Mouse (Mus musculus) G1E-ER4 (cell line): ENCODE results near the gene Ube2d2b. TPM values are rescaled to one million over a fixed set of nuclear protein-coding genes. Genes with fewer than 3 reads are reported as not detected.

ENCODE experiments used
- GATA1 ChIP-seq: IDR thresholded peaks from one replicate; pipeline ENCODE4 v1.8.0; 2012; ENCODE audit warnings: low read length, inconsistent platforms
- polyA plus RNA-seq: library from polyadenylated mRNA; stranded (reverse); fragments of >175 nt; gene quantifications from 2 replicates; pipeline ENCODE4 v1.2.3, GENCODE M21; 2012

Ube2d2b gene
- polyA plus RNA-seq, 1 experiment = not detected

DNA sequence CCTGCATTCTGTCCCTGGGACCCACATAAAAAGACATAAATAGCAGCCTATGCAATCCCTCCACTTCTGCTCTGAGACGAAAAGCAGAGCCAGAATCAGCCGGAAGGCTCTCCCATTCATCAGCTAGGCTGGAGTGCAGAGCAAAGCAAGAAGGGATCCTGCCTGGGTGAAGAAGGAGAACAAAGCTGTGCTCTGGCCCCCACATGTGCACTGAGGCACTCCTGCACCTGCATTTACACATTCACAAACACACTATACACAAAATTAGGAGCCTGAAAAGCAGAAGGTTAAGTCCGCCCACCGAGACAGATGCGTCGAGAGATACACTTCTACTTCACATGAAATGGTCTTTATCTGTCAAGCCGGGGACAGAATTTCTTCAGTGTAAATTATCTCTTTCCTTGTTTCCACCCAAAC is 44.0 kb downstream of the Ube2d2b start:
- TF ChIP-seq GATA1 = peak; percentile 2

DNA sequence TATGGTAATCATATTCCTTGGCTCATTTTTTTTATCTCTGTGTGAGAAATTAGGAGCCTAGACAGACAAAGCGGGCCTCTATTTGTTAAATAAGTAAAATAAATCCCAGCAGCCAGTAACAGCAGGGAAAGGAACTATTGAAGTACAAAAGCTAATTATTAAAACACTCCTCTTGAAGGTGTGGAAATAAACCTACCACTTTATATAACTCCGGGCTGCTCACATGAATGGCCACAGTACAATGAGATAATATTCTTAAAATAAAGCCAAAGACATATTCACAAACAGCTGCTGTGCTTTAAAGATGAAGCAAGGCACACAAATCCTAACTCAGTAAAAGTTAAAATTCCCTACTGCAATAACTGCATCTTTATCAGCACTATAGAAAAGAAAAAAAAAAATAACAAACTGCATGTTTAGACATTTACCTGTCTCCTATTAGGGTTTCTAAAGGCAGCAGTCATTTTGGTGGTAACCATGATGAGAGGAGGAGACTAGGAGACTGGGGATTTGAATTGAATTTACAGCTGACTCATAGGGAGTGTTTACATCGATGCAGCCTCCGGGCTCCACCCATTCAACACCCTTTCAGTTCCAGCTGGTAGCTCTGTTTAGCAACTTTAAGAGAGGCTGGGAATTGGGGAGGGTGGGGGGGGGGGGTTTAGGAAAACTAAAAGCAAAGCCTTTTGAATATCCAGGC is 44.8 kb downstream of the Ube2d2b start, which contains the start of gene Evi5:
Gene Evi5, minus strand, starts transcription at position 547 of the 700 bp plus-strand sequence.
- no peak for TF ChIP-seq GATA1

DNA sequence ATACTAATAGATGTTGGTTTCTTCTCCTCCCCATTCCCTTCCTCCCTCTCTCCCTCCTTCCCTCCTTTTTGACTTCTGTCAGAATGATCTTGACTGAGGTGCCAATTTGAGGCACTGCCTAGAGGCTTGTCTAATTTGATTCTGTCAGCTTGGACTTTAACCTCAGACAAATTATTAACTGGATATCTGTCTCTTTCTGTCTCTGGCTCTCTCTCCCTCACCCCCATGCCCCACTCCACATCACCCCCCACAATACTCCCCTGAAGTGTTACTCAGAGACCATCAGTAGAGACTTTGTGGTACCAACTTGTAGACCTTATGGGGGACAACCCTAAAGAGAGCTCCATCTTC is 45.3 kb downstream of the Ube2d2b start:
- TF ChIP-seq GATA1 = no peak

DNA sequence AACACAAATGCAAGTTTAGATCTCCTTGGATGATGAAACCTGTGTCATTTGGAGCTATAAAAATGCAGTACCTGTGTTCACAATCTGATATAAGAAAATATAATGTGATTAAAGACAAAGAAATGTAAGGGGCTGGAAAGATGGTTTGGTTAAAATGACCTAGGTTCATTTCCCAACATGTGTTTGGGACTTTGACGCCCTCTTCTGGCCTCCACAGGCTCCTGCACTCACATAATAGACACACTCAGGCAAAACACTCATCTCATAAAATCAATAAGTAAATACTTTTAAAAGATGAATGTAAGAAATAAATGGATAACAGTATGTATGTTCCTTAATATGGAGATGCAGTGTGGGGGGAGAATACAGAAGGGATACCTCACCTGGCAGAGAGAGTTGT is 47.2 kb downstream of the Ube2d2b start:
- no peak for TF ChIP-seq GATA1

DNA sequence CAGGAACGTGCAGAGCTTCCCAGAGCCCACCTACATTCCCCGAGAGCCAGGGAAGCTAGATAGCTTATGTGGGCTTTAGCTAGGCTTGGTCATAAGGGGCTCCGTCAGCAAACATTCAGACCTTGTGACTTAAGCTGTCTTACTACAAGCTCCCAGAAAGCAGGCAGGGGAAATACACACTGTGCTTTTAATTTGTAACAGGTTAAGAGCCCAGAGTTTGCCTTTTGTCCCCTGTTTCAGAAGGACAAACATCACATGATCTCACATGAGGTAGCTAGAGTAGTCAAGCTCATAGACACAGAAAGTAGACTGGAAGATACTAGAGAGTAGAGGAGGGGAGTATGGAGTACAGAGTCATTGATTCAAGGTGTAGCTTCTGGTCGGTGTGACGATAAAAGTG is 50.8 kb downstream of the Ube2d2b start:
- no peak for TF ChIP-seq GATA1

Other genes starting within 250 kb of the Ube2d2b start
- 1.8 and 8.8 TPM in 2 replicates for gene Rpap2, start 232.7 kb upstream of the Ube2d2b start, polyA plus RNA-seq
- gene Glmn, start 232.2 kb upstream of the Ube2d2b start, polyA plus RNA-seq = 0.92 and 1.6 TPM in 2 replicates
- gene Gfi1, start 104.1 kb upstream of the Ube2d2b start, polyA plus RNA-seq = 0.03 and 0.32 TPM in 2 replicates
- 7.2 and 8.3 TPM in 2 replicates for gene Evi5, start 45.0 kb downstream of the Ube2d2b start, polyA plus RNA-seq
- gene Rpl5, start 70.4 kb downstream of the Ube2d2b start, polyA plus RNA-seq = 36.6 and 48.2 TPM in 2 replicates
- gene Fam69a, start 157.0 kb downstream of the Ube2d2b start, polyA plus RNA-seq = 1.5 and 2.3 TPM in 2 replicates
- 17.9 and 33.5 TPM in 2 replicates for gene Mtf2, start 235.6 kb downstream of the Ube2d2b start, polyA plus RNA-seq